Mouse (Mus musculus): ENCODE measurements around the gene Rgmb. TPM values are rescaled to one million over a fixed set of nuclear protein-coding genes. Genes with fewer than 3 reads are reported as not detected.

Gene Rgmb
- polyA plus RNA-seq (2017; shearing (Covaris generic)) = under 1 TPM; 0.44 to 0.57 (median 0.52) TPM

DNA sequence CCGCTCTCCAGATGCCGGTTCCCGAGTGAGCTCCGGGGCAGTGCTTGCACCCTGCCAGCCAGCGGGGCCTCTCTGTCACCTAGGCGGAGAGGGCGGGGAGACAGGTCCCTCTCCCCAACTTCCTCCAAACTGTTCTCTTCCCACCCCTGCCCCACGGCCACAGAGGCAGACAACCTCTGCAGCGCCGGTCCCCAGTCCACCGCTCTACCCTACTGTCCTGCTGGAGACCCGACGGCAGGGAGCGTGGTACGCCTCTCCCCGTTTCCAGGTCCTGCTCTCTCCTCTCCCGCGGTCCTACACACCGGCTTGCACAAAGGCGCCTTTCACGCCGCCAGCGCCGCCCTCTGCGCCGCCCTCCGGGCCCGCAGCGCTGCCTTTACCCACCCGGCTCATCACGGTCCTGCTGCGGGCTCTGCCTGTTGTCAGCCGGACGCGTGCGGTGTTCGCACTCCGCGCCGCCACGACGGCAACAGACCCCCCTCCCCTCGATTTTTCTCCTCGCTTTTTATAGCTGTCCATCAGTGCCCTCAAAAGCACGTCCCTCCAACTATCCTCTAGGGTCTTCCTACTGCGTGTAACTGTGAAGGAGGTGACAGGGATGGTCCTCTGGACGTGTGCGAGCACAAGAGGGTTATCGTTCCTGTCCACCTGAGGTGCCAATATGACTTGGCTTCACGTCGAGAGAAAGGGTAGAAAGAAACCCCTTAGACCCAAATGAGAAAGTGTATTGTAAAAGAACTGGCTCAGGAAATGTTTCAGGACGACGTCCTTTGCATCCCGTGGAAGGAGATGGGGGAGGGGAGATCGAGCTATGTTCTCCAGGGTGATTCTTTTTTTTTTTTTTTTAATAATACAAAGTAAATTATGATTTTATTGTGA lies at the start of gene Rgmb:
Gene Rgmb (minus strand): TSS at position 274 of the 879 bp plus-strand sequence.
- ATAC-seq = peak; percentile 6

DNA sequence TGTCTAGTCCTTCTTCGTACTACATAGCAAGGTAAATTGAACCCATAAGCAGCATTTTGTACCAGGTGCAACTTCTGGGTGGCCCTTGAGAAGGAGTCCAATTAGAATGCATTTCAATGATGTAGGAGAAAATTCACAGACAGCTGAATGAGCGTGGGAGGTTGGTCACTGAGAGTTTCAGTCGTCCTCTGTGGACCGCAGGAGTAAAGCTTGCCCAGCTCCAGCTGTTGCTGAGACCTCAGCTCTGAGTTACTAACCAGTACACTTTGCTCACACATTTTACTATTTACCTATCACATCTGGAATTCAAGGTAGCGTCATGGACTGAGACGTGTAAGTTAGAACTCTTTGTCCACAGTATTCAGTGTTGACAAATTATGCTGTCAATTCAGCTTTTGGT lies 43.9 kb upstream of the Rgmb start:
- ATAC-seq = no peak

DNA sequence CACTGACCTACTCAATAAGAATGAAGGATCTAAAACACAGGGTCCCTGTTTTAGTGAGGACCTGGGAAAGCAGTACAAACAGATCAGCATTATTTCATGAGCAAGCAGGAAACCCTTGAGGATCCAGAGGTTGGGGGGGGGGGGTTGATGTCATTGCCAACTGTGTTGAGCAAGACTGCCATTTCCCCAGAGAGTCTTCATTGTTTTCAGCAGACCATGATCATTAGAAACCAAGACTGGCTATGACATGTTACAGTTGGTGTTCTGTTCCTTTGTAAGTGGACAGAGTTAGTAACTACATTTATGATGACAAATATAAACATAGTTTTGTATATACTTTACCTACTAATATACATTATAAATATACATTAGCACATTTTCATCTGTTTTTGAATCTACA lies 41.3 kb upstream of the Rgmb start:
- no peak for ATAC-seq

DNA sequence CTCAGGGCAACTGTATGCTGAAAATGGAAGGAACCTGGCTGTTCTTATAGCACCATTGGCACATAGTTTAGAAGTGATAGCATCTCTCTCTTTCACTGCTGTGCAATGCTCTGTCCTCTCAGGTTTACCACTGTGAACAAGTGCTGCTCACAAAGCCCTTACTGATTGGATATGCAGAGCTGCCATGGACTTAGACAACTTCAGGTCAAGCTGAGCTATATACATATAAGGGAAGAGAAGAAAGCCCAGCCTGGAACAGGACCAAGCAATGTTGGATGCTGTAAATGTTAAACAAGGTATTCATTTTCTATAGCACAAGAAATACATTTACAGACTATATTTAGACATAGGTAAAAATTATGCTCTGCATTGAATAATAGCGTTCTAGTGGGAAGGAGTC lies 34.4 kb upstream of the Rgmb start:
- ATAC-seq = no peak

DNA sequence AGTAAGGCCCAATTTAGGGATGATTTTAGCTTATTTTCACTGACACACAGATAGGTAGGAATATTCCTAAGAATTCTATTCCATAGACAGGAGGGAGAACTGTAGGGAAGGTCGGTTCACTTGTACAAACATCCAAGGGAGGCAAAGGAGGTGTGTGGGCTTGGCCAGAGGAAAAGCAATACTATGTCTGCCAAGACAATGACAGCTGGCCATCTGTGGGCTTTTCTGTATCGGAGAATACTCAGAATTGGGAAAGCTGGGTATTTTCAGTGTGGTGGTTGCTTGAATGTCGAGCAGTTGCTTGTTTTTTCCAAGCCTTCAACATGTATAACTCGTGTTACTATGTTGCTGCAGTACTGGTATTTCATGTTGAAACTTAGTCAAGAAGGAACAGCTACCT lies 31.5 kb upstream of the Rgmb start:
- no peak for ATAC-seq

DNA sequence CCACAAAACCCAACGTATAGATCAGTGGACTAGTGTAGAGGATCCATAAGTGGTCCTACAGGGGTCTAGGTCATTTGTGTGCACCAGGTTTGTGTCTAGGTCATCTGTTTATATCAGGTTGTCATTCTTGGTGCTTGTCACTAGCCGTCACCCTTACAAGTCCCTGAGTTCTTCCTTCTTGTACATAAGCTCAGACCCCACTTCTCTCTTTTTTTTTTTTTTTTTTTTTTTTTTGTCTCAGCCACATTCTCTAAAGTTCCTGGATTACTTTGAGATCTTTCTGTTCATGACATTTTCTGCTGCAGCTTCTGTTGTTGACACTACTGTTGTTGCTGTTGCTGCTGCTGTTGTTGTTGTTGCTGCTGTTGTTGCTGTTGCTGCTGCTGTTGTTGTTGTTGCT lies 22.3 kb upstream of the Rgmb start:
- no peak for ATAC-seq

DNA sequence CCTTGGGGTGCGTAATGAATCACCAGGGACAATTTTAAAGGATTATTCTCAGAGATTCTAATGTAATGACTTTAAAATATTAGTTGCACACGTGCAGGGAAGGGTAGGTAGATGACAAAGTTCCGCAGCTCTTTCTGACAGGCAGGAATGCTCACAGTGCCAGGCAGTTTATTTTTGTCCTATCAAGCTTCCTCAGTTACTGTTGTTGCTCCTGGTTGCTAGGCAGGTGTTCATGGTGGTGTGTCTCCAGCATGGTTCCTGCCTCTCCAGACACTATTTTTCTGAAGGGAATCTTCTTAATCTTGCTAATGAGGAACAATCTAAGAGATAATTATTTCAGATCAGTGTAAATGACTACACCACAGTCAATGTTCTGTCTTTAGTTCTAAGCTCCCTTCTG lies 19.7 kb upstream of the Rgmb start:
- no peak for ATAC-seq

DNA sequence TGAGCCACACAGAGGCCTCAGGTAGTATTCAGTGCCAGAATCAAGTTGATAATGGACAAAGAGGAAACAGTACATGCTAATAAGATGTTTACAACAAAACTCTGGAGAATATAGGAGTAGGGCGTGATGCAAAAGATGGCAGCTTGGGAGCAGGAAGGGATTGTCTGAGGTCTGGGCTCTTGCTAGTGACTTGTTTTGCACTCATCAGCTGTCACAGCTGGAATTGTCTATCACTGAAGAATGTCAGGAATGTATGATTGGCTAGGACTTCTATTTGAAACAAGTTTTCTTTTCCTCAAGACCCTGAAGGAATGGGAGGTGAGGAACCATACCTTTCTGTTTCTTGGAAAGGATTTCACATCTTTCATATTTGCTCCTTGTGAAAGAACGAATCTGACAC lies 10.6 kb upstream of the Rgmb start:
- ATAC-seq = no peak

DNA sequence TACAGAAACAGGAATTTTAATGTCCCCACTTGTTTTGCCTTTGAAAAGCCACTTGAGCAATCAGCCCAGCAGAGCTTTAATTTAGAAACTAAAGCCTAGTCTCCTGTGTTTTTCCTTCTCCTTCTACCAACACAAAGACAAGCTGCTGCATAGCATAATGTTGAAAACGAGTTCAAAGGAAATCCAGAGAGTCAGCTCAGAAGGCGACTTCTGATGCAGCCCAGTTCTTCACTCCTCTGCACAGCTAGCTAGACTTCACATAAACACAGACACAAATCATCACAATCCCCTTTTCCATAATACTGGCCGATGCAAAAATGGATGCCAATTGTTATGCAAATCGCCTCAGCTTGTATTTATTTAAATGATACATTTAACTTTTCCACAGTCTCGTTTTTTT lies 1.6 kb upstream of the Rgmb start:
- no peak for ATAC-seq

DNA sequence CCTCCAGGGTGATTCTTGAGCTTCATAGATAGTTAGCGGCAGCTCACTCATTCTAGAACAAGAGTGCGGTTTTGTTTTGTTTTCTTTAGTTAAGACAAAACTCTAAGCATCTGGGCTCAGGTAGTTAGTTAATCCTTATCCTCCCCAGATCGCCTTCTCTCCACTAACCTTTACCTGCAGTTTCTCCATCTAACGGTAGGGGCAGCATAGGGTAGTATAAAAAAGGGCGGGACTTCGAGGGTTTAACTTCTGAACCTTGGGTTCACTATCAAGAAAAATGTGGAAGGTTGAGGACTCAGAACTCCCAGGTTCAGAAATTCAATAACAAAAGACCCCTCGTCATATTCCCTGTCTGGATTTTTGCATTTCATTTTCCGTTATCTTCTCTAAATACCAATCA lies 971 bp upstream of the Rgmb start:
- peak; percentile 84 for ATAC-seq

DNA sequence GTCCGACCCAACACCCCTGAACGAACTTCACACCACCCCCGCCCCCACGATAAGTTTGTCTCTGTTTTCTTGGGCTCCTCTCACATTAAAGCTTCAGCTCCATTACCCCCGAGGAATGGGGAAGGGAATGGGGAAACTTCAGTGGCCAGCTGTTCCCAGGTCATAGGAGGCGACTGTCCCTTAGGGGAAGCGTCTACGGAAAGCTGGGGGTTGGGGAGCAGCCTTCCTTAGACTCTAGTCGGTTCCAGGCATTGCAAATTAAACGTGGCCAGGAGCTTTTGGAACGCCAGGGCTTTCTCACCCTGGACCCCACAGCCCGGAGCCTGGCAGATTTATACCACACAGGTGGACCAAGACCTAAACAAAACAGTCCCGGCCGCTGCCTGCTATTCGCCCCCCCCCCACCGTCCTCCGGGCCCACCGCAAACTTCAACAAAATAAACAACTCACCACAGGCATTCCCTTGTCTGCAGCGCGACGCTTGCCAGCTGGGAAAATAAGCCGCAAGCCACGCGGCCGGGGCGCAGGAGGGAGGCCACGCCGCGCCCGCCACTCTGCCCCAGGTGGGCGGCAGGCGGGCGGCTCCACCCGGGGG lies 571 bp downstream of the Rgmb start:
- no peak for ATAC-seq

DNA sequence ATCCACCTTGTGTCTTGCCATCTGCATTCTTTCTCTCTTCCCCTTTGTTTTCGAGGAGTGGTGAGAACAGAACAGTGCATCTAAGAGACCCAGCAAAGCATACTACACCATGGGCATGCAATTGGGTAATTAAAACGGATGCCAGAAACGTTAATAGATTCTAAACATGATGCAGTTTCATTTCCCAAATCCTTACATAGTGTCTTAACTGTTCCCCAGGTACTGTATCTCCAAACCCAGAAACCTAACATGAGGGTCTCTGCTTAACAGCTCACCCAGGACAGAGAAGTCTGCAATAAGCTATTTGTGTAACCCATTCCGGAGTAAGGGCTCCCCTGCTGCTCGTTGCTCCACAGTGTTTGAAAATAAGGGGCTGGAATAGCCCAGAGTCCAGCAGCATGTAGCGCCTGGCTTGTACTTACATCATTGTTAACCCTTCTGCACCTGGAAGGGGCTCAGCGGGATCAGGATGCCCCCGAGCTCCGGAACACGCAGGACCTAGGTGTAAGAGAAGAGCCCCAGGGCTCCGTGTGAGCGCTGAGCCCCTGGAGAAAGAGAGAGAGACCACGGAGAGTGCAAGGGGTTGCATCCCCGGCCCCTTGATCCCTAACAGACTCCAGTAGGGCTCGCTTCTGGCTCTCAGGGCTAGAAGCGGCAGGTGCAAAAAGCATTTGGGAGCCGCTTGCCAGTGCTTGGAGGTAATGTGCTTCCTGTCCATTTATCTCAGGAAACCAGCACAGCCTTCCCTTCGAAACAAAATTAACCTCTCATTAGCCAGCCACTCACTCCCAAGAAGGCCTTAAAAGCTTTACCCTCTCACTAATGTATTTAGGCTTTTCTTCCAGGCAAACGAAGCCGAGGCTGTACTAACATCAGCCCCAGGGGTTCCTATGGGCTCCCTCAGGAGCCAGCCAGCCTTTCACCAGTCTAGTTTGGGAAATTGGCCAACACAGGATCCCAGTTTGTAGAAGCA lies 1.4 kb downstream of the Rgmb start:
- ATAC-seq = no peak

DNA sequence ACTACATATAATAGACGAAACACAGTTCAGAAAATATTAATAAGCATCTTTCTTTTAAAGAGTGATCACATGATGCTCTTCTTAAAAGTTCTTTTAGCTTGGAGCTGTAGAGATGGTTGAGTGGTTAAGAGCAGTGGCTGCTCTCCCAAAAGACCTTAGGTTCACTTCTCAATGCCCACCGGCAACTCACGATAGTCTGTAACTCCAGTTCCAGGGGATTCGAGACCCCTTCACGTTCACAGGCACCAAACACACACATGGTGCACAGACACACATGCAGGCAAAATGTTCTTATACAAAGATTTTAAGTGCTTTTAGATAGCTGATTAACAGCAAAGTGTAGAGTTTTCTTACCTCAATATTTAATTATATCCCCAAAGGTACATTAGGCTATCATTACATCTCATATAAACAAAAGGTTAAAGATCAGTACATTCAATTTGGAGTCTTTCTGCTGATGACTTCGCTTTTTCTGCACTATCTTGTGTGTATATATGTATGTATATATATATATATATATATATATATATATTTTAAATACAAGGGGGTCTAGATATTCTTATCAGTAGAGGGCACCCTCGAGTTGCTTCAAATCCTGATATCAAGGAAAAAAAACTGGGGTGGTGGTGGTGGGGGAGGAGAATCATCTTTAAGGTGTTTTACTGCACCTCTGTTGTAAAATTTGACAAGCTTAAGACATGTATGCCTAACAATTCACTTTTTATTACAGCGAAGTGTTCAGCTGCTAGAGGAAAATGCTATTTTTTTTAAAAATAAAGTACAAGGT lies 2.5 kb downstream of the Rgmb start:
- no peak for ATAC-seq

DNA sequence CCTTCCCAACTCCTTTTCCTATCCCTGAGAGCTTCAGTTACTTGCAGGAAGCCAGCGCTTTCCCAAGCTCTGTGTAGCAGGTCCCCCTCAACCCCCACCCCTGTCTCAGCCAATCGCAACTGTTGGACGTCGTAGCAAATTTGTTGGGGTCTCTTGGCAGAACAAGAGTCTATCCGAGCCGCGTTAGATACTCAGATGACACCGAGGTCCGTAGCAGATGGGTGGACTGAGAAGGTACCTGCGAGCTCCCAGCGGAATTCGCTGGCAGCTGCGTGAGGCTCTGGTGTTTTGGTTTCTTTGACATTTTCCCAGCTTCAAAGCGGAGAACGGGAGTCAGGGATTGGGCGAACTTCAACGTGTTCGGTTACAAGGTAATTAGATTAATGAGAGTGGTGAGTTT lies 3.9 kb downstream of the Rgmb start:
- no peak for ATAC-seq

DNA sequence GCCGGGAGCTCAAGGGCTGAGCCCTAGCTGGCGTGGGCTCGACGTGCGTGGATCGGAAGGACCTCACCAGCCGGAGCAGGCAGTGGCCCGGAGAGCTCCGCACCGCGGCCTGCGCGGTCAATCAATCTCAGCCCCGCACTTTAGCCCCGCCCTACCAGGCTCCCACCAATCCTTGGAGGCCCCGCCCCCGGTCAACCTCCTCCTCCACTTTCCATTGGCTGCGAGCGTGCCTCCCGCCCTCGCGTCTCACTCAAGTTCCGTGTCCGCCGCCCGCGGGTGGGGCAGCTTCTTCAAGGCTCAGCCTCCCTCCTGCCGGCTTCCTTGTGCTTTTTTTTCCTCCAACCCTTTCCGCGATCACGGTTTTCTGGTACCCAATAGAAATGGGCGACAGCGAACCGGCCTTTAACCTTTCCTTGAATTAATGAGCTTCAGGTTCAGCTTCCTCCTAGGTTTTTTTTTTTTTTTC lies 4.4 kb downstream of the Rgmb start:
- peak; percentile 78 for ATAC-seq

DNA sequence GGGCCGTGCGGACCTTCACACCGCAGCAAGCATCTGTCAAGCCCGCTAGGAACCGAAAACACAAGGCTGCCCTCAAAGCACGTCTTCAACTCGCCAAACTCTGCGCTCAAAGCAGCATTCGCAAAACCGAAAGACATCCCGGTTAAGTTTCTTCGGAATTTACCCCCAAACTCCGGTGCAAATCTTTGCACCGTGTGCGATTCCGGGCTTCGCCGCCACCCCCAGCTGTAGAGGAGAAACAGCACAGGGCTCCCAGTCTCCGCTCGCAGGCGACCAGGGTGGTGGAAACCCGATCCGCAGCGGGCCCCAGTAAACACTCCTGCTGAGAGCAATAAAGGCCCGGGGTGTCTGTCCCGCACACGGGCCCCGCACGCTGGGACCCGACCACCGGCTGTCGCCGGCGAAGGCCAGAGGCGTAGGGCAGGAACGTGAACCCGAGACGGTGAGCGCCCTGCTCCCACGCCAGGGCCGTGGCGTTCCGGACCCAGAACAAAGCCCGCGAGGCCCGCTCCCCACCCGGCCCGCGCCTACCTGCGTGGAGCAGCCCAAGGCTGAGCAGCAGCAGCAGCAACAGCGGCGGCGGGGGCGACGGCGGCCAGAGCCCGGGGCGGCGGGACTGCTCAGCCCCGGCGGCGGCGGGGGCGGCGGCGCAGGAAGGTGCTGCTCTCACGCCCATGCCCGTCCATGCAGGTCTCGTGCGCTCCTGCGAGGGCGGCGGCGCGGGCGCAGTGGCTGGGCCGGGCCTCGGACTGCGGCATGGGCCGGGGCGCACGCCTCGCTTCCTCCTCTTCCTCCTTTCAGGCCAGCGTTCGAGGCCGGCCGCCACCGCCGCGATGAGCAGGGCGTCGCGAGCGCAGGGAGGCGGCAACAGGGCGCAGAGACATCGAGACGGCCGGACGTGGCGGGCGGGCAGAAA lies 5.1 kb downstream of the Rgmb start:
- peak; percentile 36 for ATAC-seq

DNA sequence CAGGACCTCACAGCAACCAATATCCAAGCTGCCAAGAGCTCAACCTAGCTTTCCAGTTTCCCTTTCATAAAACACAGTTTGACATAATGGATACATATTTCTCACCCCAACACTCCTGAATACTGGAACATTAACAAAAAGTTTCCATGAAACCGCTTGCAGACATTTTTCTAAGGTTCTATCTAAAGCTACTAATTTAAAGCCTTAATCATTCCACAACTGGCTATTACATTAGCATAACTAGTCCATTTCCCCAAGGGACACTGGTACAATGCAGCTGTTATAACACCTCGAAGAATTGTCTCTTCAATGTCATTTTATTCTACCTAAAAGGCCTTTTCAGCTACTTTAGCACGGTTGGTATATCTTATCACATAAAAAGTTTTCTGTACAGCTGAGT lies 6.0 kb downstream of the Rgmb start:
- ATAC-seq = no peak

DNA sequence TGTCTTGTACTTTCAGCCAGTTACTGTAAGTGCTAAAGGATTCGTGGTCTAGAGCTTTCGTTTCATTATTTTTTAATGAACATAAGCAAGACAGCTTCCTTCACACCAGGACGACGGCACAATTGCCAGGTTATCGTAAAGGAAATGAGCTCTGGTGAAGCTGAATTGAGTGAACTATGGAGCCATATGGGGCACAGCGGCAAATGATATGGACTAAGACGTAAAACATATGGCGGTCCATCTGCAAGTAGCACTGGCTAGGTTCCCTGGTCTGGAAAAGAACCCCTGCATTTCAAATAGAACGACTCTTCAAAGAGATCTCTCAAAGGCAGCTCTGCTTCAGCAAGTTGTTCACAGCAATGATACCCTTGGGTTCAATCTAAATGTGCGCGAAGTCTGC lies 6.5 kb downstream of the Rgmb start:
- ATAC-seq = no peak

DNA sequence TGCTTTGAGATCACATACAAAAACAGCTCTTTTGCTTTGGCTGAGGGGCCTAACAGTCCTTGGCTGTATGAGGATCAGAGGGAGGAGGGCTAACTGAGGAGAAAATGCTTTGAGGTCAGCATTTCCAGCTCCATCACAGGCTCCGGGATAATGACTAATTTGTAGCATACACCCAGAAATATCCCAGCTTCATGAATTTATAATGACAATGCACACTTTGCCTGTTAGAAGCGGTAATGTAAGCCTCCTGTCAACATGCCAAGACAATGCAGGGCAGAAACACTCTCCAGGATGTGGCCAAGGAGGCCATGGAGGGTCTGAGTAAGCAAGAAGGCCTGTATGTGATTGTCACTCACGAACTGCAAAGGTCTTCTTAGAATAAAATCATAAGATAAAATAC lies 7.0 kb downstream of the Rgmb start:
- no peak for ATAC-seq

DNA sequence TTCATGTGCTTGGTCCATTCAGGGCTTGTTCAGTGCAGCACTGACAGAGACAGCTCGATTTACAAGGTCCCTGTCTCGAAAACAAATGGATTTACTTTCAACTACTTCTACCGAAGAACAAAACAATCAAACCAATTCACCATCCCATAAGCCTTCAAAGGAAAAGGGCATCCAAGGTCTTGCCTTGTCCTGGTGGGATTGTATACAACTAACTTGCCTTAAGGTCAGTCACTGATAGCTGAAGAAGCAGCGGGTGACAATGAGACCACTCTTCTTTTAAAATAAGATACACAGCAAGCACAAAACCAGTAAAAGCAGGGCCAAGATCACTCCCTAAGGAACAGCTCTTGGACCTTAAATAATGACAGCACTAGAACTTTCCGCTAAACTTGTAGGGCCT lies 7.6 kb downstream of the Rgmb start:
- no peak for ATAC-seq

DNA sequence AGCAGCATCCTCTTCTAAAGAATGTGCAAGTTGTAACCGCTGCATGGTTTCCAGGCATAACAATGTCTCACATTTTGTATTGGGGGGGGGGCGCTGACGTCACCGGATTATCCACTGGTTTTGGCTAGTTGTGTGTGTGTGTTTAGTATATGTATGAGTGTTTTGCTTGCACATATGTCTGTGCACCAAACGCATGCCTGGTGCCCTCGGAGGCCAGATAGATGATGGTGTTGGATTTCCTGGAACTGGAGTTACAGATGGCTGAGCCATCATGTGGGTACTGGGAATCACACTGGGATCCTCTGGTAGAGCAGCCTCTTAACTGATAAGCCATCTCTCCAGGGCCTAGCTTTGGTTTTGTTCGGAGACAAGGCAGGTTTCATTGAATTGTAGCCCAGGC lies 8.5 kb downstream of the Rgmb start:
- no peak for ATAC-seq

Data from inflammation-experienced regulatory T-cells, adult 6 months (primary cell).